Mouse (Mus musculus): ENCODE measurements around the gene Elob.
A peak's percentile ranks its signal among the peaks of the same experiment; 100 is the strongest.

GRCm38 (mm10) chr17:23843812-23844273, 14.9 kb upstream of the Elob start, which contains the start of the genes Prss32 and Prss41:
- TF ChIP-seq POLR2A (IDR thresholded peaks at IDR 0.05; ENCODE audit: extremely low read depth, insufficient read depth, low read length): no peak
- TF ChIP-seq CTCF (IDR thresholded peaks at IDR 0.05; ENCODE audit: low read depth, low read length): peak; percentile 87
